Mouse (Mus musculus): ENCODE measurements around the gene Ralgapa2.

Ralgapa2 gene

GRCm38 (mm10) chr2:146262966-146263365 lies 249.2 kb downstream of the Ralgapa2 start:
- intact Hi-C loops (cut with DNase I): no loop called here

- intact Hi-C loops (cut with DNase I): no loop called here
Observed at GRCm38 (mm10) chr2:146262215-146262614, 249.9 kb downstream of the Ralgapa2 start.

GRCm38 (mm10) chr2:146261146-146261545 lies 251.0 kb downstream of the Ralgapa2 start:
- intact Hi-C loops (cut with DNase I): no loop called here

- intact Hi-C loops (cut with DNase I): loop anchor here (5.0 kb wide), 1 partner anchor 303 kb away; no protein-coding TSS in a partner anchor
Observed at GRCm38 (mm10) chr2:146259787-146260560, 252.2 kb downstream of the Ralgapa2 start.

- intact Hi-C loops (cut with DNase I): loop anchor here (5.0 kb wide), 1 partner anchor 302 kb away; no protein-coding TSS in a partner anchor
Observed at GRCm38 (mm10) chr2:146258736-146259469, 253.2 kb downstream of the Ralgapa2 start.

DNA sequence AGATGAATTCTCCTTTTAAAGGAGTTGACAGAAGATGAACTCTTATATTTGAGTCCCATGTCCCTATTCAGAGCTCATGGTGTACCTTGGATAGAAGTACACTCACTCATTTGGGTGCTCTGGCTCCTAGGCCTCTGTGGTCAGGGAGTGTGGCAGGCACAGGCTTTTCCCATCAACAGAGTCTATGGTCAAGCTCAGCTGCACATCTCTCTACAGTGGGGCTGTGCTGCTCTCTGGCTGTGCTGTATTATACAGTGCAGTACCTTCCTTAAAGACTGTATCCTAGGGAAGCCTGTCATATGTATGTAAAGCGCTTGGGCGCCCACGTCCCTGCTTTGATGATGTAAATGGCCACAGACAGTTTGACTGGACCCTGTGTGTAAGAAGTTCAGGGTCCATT lies 254.5 kb downstream of the Ralgapa2 start:
- intact Hi-C loops (cut with DNase I): loop anchor here (2.0 to 5.0 kb wide), 2 partner anchors 43 to 300 kb away; no protein-coding TSS in a partner anchor

GRCm38 (mm10) chr2:146257037-146257436 lies 255.1 kb downstream of the Ralgapa2 start:
- intact Hi-C loops (cut with DNase I): loop anchor here (2.0 to 5.0 kb wide), 2 partner anchors 42 to 300 kb away; no protein-coding TSS in a partner anchor

DNA sequence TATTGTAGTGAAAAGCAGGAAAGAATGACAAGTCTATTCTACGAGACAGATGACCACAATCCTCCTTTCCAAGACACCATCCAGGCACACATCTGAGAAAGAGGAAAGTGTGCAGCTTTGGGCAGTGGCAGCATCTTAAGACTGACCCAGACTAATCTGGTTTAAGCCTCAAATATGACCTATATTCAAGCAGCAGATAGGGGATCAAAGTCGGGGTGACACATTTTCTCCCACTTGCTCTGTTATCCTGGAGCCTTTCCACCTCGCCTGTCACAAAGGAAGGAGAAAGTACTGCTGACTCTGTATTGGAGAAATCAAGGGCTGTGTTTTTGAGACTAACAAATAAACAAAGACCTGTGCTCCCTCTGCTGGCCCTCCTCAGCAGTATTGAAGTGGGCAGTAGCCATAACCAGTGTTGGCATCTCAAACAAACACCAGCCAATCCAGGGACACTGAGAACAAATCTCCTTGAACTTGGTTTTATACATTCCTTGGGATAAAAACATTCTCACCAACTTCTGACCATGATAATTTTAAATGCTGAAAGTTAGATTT lies 255.7 kb downstream of the Ralgapa2 start:
- intact Hi-C loops (cut with DNase I): loop anchor here (2.0 to 5.0 kb wide), 2 partner anchors 42 to 299 kb away; no protein-coding TSS in a partner anchor

- intact Hi-C loops (cut with DNase I): loop anchor here (2.0 to 5.0 kb wide), 2 partner anchors 41 to 298 kb away; no protein-coding TSS in a partner anchor
Observed at GRCm38 (mm10) chr2:146255636-146256035, 256.5 kb downstream of the Ralgapa2 start.

DNA sequence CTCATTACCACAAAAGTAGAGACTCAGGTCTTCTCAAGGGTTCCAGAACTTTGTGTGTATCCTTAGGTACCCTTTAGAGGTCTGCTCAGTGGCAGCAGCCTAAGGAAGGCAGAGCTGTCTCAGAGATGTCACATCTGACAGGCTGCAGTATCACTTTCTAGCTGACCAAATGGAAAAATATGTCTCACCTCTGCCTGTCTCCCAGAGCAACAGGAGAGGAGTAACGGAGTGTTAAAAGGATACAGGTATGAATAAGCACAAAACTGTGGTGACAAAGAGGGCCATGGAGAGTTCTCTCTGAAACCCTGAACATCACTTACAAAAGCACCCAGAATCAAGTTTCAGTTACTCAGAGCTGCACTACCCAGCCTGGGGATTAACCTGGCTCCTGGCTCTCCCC lies 257.8 kb downstream of the Ralgapa2 start:
- intact Hi-C loops (cut with DNase I): no loop called here

- intact Hi-C loops (cut with DNase I): no loop called here
Observed at GRCm38 (mm10) chr2:146250236-146250904, 261.8 kb downstream of the Ralgapa2 start.

DNA sequence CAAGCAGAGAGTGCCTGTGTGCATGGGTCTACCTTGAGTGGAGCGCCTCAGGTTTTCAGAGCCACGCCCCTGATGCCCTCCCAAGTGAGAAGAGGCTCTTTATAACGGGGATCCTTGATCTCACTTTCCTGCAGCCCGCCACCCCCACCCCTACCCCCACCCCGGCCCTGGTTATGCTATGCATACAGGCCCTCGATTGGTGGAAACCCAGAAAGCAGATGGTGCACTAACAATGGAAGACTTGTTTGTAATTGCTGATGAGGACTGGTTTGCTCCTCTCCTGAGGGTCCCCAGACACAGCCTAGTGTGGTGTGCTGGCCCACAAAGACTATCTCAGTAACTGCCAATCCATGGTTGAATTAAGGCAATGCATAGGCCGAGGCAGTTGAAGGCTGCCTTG lies 263.1 kb downstream of the Ralgapa2 start:
- intact Hi-C loops (cut with DNase I): no loop called here

GRCm38 (mm10) chr2:146247576-146247975 lies 264.6 kb downstream of the Ralgapa2 start:
- intact Hi-C loops (cut with DNase I): no loop called here

- intact Hi-C loops (cut with DNase I): no loop called here
Observed at GRCm38 (mm10) chr2:146246409-146247075, 265.6 kb downstream of the Ralgapa2 start.

DNA sequence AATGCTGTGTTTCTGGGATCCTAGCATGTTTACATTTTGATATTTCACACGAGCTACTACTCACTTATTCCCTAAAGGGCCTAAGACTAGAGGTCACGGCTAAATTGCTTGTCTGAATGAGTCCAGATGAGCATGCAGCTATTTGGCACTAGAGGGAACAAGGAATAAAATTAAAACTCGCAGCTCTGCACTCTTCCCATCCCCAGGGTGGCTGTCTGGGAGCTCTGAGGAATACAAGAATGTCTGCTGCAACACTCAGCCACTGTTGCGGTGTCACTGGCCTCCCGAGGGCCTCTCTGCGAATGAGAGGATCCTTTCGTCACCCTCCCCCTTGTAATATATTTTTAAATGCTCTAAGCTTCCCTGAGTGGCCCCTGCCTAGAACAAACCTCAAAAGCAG lies 266.7 kb downstream of the Ralgapa2 start:
- intact Hi-C loops (cut with DNase I): no loop called here

GRCm38 (mm10) chr2:146244049-146244448 lies 268.1 kb downstream of the Ralgapa2 start:
- intact Hi-C loops (cut with DNase I): no loop called here

GRCm38 (mm10) chr2:146239196-146239747 lies 272.9 kb downstream of the Ralgapa2 start:
- intact Hi-C loops (cut with DNase I): no loop called here

DNA sequence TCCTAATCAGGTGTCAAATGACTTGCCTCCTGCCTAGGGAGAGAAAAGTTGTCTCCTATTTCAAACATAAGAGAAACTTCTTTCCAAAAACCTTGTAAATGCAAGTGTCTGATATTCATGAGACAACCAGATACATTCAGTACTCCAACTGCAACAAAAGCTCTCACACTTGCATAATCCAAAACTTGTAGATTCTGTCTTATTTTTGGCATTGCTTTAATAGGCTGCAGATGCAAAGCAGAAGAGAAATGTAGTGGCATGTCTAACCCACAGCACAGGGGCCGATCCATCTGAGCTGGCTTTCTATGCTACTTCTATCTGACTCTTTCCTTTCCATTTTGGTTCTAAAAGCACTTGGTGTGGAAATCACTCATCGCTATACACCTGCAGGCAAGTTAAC lies 280.7 kb downstream of the Ralgapa2 start:
- intact Hi-C loops (cut with DNase I): no loop called here

- intact Hi-C loops (cut with DNase I): no loop called here
Observed at GRCm38 (mm10) chr2:146228435-146228834, 283.7 kb downstream of the Ralgapa2 start.

- intact Hi-C loops (cut with DNase I): no loop called here
Observed at GRCm38 (mm10) chr2:146227646-146228045, 284.5 kb downstream of the Ralgapa2 start.
